Mouse (Mus musculus) small intestine, adult 2 months (tissue): Measurements from ENCODE around the gene Ribc2. TPM values are rescaled to one million over a fixed set of nuclear protein-coding genes. Genes with fewer than 3 reads are reported as not detected.

Experiments
- H3K27ac ChIP-seq: fragments of 200-500 bp; 2 replicates; pipeline ENCODE4 v1.5.1; 2012; ENCODE audit warnings: low read depth, low read length, control low read depth, inconsistent platforms; ENCODE audit not compliant: insufficient read depth
- H3K27me3 ChIP-seq: fragments of 200-500 bp; 2 replicates; pipeline ENCODE4 v1.6.1; 2012; ENCODE audit warnings: mild to moderate bottlenecking, moderate library complexity, low read length, inconsistent platforms; ENCODE audit not compliant: control insufficient read depth, insufficient read depth
- H3K36me3 ChIP-seq: fragments of 200-500 bp; 2 replicates; pipeline ENCODE4 v1.6.1; 2012; ENCODE audit warnings: mild to moderate bottlenecking, low read length, control low read depth, inconsistent platforms; ENCODE audit not compliant: control insufficient read depth, insufficient read depth
- H3K4me1 ChIP-seq: fragments of 200-500 bp; 2 replicates; pipeline ENCODE4 v1.6.1; 2012; ENCODE audit warnings: low read length, inconsistent platforms, mixed read lengths; ENCODE audit not compliant: control insufficient read depth, insufficient read depth, insufficient read length
- H3K4me3 ChIP-seq: fragments of 200-500 bp; 2 replicates; pipeline ENCODE4 v1.5.1; 2012; ENCODE audit warnings: low read depth, mild to moderate bottlenecking, control low read depth, inconsistent platforms, low read length, moderate library complexity
- CTCF ChIP-seq: fragments of 200-500 bp; IDR thresholded peaks from 2 replicates; pipeline ENCODE4 v1.5.1; 2012; ENCODE audit warnings: low read depth, mild to moderate bottlenecking, control low read depth, inconsistent platforms, low read length, moderate library complexity, mixed read lengths; ENCODE audit not compliant: insufficient replicate concordance, insufficient read length; ENCODE audit errors: extremely low read depth
- POLR2A ChIP-seq: fragments of 200-500 bp; IDR thresholded peaks from 2 replicates; pipeline ENCODE4 v1.6.1; 2012; ENCODE audit warnings: low read depth, mild to moderate bottlenecking, control low read depth, inconsistent platforms, low read length, moderate library complexity
- WGBS: fragments of 180-500 bp; shearing (Covaris S2); methylation state at CpG from one replicate; pipeline ENCODE4 v1.1.7; 2018; 5-methylcytosine and 5-hydroxymethylcytosine counted together
- polyA plus RNA-seq: library from polyadenylated mRNA; depleted of rRNA; stranded (reverse); fragments of >200 nt; gene quantifications from 2 replicates; pipeline ENCODE4 v1.2.3, GENCODE M21; 2012; rRNA removed

Ribc2 gene
- not detected in 2 replicates for polyA plus RNA-seq

DNA sequence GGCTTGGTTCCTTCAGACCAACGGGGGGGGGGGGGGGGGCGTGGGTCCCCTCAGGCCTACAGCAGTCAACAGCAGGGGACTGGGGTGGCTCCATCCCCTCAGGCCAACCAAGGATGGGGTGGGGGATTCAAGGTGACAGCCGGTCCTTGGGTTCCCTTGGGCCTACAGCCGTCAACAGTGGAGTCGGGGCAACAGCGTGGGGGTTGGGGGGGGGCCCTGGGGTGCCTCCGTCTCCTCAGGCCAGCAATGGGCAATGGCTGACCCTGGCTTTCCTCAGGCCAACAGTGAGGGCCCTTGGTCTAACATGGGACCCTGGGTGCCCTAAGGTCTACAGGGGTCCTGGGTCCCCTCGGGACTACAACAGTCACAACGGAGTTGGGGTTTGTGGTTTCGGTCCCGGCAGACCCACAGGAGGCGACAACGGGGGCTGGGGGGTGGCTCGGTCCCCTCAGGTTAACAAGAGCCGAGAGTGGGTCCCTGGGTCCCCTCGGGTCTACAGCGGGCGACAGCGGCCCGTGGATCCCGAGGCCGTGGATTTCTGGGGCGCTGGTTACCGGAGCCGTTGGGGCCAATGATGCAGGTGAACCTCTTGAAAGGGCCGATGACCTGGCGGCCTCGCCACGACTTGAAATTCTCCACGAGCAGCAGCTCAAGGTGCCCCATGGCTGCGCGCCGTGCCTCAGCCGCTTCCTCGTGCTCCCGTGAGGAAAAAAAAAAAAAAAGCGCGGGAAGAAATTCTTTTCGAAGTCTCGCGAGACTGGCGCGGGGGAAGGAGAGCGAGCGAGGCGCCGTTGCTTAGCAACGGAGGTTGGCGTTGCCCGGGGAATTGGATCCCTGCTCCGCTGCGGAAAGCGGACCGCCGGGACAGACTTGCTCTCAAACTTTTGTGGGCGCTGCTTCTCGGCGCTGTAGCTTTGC is at the start of gene Ribc2, which contains the start of gene Smc1b:
TSS of gene Ribc2 (plus strand) at position 804 of the 918 bp plus-strand sequence.
TSS of gene Smc1b (minus strand) at position 690 of the 918 bp plus-strand sequence.
- H3K27ac ChIP-seq: no peak within 1 kb of the TSS
- H3K4me1 ChIP-seq: no peaks in the 10 kb centered on the region
- WGBS: 35% methylated on average over 58 of the region's 58 CpGs
- peaks cover 10% of the 10 kb centered on the region for H3K27me3 ChIP-seq
- no peak for TF ChIP-seq CTCF
- no peak for TF ChIP-seq POLR2A
- H3K4me3 ChIP-seq: peak within 1 kb of the TSS; percentile 6; the same call in 1 of the 2 replicates
- no peaks in the 10 kb centered on the region for H3K36me3 ChIP-seq

- H3K27ac ChIP-seq: no peak overlapping the region
- no peaks in the 10 kb centered on the region; the same call in 1 of the 2 replicates for H3K27me3 ChIP-seq
- H3K4me3 ChIP-seq: no peak overlapping the region
- TF ChIP-seq POLR2A: no peak
- no peak for TF ChIP-seq CTCF
- H3K36me3 ChIP-seq: no peaks in the 10 kb centered on the region
- WGBS: 63% methylated on average over 1 of the region's 1 CpGs
- H3K4me1 ChIP-seq: no peaks in the 10 kb centered on the region
Observed at GRCm38 (mm10) chr15:85085641-85086040, 46.2 kb upstream of the Ribc2 start.

GRCm38 (mm10) chr15:85132193-85132520 is 279 bp downstream of the Ribc2 start:
- TF ChIP-seq CTCF: no peak
- TF ChIP-seq POLR2A: no peak

DNA sequence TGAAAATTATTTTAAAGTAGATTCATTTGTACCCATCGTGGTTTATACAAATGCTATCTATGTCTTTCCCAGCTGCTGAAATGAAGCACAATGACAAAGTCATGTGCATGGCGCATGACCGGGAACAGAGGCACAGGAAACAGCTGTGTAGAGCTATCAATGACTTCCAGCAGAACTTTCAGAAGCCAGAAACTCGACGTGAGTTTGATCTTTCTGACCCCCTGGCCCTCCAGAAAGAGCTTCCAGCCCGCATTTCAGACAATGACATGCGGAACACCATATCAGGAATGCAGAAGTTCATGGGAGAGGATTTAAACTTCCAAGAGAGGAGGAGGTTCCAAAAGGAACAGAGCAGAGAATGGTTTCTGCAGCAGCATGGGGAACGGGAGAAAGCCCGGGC is 3.3 kb downstream of the Ribc2 start:
- WGBS: 49% methylated on average over 9 of the region's 9 CpGs
- Histone ChIP-seq H3K27ac (no peak overlapping the region), H3K36me3 (no peaks in the 10 kb centered on the region), H3K4me1 (no peaks in the 10 kb centered on the region), H3K27me3 (peaks cover 10% of the 10 kb centered on the region), H3K4me3 (no peak overlapping the region)
- TF ChIP-seq POLR2A: no peak
- TF ChIP-seq CTCF: no peak

More at GRCm38 (mm10) chr15:85132193-85132520, 279 bp downstream of the Ribc2 start:
- no peaks in the 10 kb centered on the region for H3K4me1 ChIP-seq
- peaks cover 10% of the 10 kb centered on the region for H3K27me3 ChIP-seq
- 30% methylated on average over 10 of the region's 10 CpGs for WGBS
- no peak overlapping the region for H3K4me3 ChIP-seq
- H3K36me3 ChIP-seq: no peaks in the 10 kb centered on the region
- H3K27ac ChIP-seq: no peak overlapping the region

DNA sequence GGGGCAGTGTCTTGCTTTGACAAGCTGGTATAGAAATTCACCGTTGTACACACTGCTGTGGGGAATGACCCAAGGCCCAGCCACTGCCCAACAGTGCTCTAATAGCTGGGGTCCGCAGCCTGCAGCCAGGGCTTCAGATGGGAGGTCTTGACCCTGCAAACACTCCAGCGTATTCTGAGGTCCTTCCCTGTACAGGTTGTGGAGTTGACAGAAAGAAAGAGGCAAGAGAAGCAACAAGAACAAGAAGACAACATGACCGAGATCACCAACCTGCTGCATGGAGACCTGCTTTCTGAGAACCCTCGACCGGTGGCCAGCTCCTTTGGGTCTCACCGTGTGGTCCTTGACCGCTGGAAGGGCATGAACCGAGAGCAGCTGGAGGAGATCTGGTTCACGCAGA is 9.4 kb downstream of the Ribc2 start:
- no peak overlapping the region for H3K4me3 ChIP-seq
- WGBS: 88% methylated on average over 10 of the region's 10 CpGs
- H3K4me1 ChIP-seq: no peaks in the 10 kb centered on the region
- no peak overlapping the region for H3K27ac ChIP-seq
- no peaks in the 10 kb centered on the region for H3K27me3 ChIP-seq
- TF ChIP-seq POLR2A (no peak), CTCF (no peak)
- no peaks in the 10 kb centered on the region for H3K36me3 ChIP-seq

DNA sequence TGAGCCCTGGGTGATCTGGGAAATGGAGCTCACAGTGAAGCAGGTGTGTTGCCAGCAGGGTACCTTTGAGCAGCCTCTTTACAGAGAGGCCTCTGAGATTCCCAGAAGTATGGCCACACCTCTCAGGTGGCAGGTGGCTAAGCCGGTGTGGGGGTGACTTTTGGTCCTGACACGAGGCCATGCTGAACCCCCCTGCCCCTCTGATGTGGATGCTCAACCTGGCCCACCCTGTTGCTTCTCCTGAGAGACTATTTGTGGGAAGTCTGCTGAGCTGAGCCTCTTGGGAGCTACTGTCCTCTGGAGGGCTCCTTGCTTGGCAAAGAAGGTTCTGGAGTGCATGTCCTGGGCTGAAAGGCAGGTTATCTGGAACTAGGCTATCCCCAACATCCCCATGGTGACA is 10.6 kb downstream of the Ribc2 start:
- whole genome bisulfite sequencing: 16% methylated on average over 2 of the region's 2 CpGs
- Histone ChIP-seq H3K4me3 (no peak overlapping the region), H3K27me3 (no peaks in the 10 kb centered on the region), H3K36me3 (no peaks in the 10 kb centered on the region), H3K4me1 (no peaks in the 10 kb centered on the region), H3K27ac (no peak overlapping the region)
- TF ChIP-seq POLR2A (no peak), CTCF (no peak)

DNA sequence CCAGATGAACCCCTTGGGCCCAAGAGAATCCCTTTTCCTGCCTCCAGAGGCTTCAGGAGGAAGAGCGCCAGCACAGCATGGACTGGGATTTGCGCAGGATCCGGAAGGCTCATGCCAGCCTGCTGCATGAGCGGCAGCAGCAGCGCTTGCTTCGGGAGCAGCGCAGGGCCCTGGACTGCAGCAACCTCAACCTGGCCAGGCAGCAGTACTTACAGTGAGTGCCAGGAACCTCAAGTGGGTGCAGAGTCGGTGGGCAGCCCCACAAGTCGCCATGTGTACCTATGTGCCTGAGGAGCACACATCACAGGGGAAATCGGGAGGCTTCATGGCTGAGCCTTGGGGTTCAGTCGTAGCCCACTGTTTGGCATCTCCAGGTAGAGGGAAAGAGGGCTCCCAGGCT is 11.3 kb downstream of the Ribc2 start:
- Histone ChIP-seq H3K27ac (no peak overlapping the region), H3K4me1 (no peaks in the 10 kb centered on the region), H3K4me3 (no peak overlapping the region), H3K36me3 (no peaks in the 10 kb centered on the region), H3K27me3 (no peaks in the 10 kb centered on the region)
- TF ChIP-seq POLR2A (no peak), CTCF (no peak)
- 90% methylated on average over 11 of the region's 11 CpGs for WGBS
